In the genomic region with DNA sequence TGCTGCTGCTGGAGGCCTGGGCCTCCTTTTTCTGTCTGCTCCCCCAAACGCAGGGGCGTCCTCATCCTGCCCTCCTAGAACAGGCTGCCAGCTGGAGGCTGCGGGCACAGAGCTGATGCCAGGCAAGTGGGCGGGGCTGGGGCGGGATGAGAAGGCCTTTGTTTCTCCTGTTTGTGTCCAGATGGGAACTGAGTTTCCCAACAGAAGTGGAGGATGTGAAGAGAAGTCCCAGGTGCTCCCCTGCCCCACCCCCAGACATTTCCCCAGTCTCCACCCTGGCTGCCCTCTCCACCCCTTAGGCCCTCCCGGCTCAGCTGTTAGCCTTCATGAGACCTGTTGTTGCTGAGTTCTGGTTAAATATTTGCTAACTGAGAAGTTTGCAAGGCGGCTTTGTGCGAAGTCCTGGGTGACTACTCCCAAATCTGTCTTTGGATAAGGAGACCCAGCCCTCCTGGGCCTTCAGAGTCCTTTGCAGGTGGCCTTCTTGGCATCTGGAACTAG, we compare ENCODE assay signal across 9 mouse cellular contexts. TPM values are rescaled to one million over a fixed set of nuclear protein-coding genes. Genes with fewer than 3 reads are reported as not detected.
A peak's percentile ranks its signal among the peaks of the same experiment; 100 is the strongest.
DNase-seq lines count a peak whose midpoint lies in the region; ATAC-seq and TF ChIP-seq lines count a peak whose summit lies in the region.
"Had no signal": no experiment of that assay in that cellular context is flagged by ENCODE, and none has a peak within 500 bp of the region (broad histone marks: within the 10 kb centered on the region; RNA-seq: fewer than 3 reads in every experiment).

No protein-coding gene starts in this region.

- H3K27ac ChIP-seq in forebrain, embryonic 10.5 days: peak overlapping the region; percentile 48
- H3K27ac ChIP-seq in forebrain, embryonic 11.5 days (ENCODE audit: low read depth, low read length): no peak overlapping the region
- peak overlapping the region; percentile 53 for H3K27ac ChIP-seq in kidney, adult 2 months (ENCODE audit: insufficient read depth, low read depth, low read length)

- H3K27me3 ChIP-seq in forebrain, embryonic 10.5 days (ENCODE audit: poor library complexity, severe bottlenecking): no peaks in the 10 kb centered on the region
- H3K27me3 ChIP-seq in forebrain, embryonic 11.5 days (ENCODE audit: control insufficient read depth, insufficient read depth, low read length): no peaks in the 10 kb centered on the region
- H3K27me3 ChIP-seq in kidney, adult 2 months (replicated peaks; ENCODE audit: control insufficient read depth, insufficient read depth, low read length): no peaks in the 10 kb centered on the region

- H3K4me1 ChIP-seq in forebrain, embryonic 10.5 days: peaks cover 42% of the 10 kb centered on the region
- peaks cover 13% of the 10 kb centered on the region; the same call in 1 of the 2 replicates for H3K4me1 ChIP-seq in forebrain, embryonic 11.5 days (replicated peaks; ENCODE audit: control insufficient read depth, insufficient read depth, low read length)
- H3K4me1 ChIP-seq in kidney, adult 2 months (ENCODE audit: control insufficient read depth, insufficient read depth, low read length): peaks cover 30% of the 10 kb centered on the region

- H3K4me2 ChIP-seq in forebrain, embryonic 11.5 days (ENCODE audit: low read depth, low read length, severe bottlenecking): no peak overlapping the region

- TF ChIP-seq CTCF in kidney, adult 2 months (conservative IDR thresholded peaks at IDR 0.05; ENCODE audit: insufficient read depth, insufficient read length, low read depth, low read length): no peak

- no peak for DNase-seq in forebrain, embryonic 10.5 days (ENCODE audit: extremely low spot score, low spot score)
- no peak for DNase-seq in forebrain, embryonic 11.5 days (ENCODE audit: low spot score)
- peak; percentile 83 for DNase-seq in brain, adult 2 months (ENCODE audit: low read depth, low spot score)
- peak; percentile 76 for DNase-seq in kidney, adult 2 months
- peak; percentile 47 to 69 for DNase-seq in lung, postnatal 4 days
- DNase-seq in urinary bladder, postnatal 25 days (ENCODE audit: low spot score): no peak
- DNase-seq in layer of hippocampus, adult 11-12 months (ENCODE audit: low spot score): no peak
- DNase-seq in adrenal gland, adult (ENCODE audit: inconsistent age in 2 of 2, low spot score in 1 of 2): no peak

- H3K9me3 ChIP-seq in forebrain, embryonic 10.5 days: no peaks in the 10 kb centered on the region
- H3K9me3 ChIP-seq in forebrain, embryonic 11.5 days (ENCODE audit: control insufficient read depth, low read length): no peaks in the 10 kb centered on the region

- ATAC-seq in forebrain, embryonic 11.5 days (replicated peaks; ENCODE audit: low FRiP score): no peak

- 51% methylated on average over 8 of the region's 8 CpGs for WGBS in forebrain, embryonic 10.5 days
- 43% methylated on average over 7 of the region's 8 CpGs for WGBS in forebrain, embryonic 11.5 days
- WGBS in kidney, adult 2 months: 22% methylated on average over 8 of the region's 8 CpGs

- no peak for TF ChIP-seq POLR2A in kidney, adult 2 months (IDR thresholded peaks at IDR 0.05; ENCODE audit: low read depth, low read length)

- H3K9ac ChIP-seq in forebrain, embryonic 11.5 days (ENCODE audit: low read length): no peak overlapping the region

- peaks cover 9% of the 10 kb centered on the region; the same call in 1 of the 2 replicates for H3K36me3 ChIP-seq in forebrain, embryonic 10.5 days (replicated peaks)
- H3K36me3 ChIP-seq in forebrain, embryonic 11.5 days (ENCODE audit: control insufficient read depth, insufficient read depth, low read length): no peaks in the 10 kb centered on the region
- no peaks in the 10 kb centered on the region for H3K36me3 ChIP-seq in kidney, adult 2 months (ENCODE audit: control insufficient read depth, insufficient read depth, low read length)

- no peak overlapping the region for H3K4me3 ChIP-seq in forebrain, embryonic 10.5 days
- H3K4me3 ChIP-seq in forebrain, embryonic 11.5 days (ENCODE audit: low read depth, low read length): no peak overlapping the region
- no peak overlapping the region for H3K4me3 ChIP-seq in kidney, adult 2 months (ENCODE audit: insufficient read depth, low read depth, low read length)
- H3K4me3 ChIP-seq: erythroblast, embryonic 14.5 days had no signal

RNA-seq across cellular contexts. Expression of gene Fam129b, which starts 19.7 kb away (rescaled TPM):
- 22.8 and 25.3 TPM in 2 replicates for polyA plus RNA-seq in forebrain, embryonic 10.5 days (2016; fragmentation: Nextera tagmentation; extraction: Ambion mirVana)
- polyA plus RNA-seq in forebrain, embryonic 11.5 days (2014; fragmentation: Nextera tagmentation; extraction: Ambion mirVana): 13.8 and 15.4 TPM in 2 replicates
- 32.3 and 33.4 TPM in 2 replicates for polyA plus RNA-seq in kidney, adult 2 months (2012; rRNA removed)

RNA-seq across cellular contexts. Expression of gene Stxbp1, which starts 48.6 kb away (rescaled TPM):
- 18.7 and 20.8 TPM in 2 replicates for polyA plus RNA-seq in forebrain, embryonic 10.5 days (2016; fragmentation: Nextera tagmentation; extraction: Ambion mirVana)
- polyA plus RNA-seq in forebrain, embryonic 11.5 days (2014; fragmentation: Nextera tagmentation; extraction: Ambion mirVana): 44.0 and 44.6 TPM in 2 replicates
- polyA plus RNA-seq in kidney, adult 2 months (2012; rRNA removed): 10.2 and 13.2 TPM in 2 replicates

Comparison
In these comparisons a context has a peak if more than half of its experiments do, and no peak if none do; other contexts are left out.
1. DNase-seq: peak in brain, adult 2 months (single experiment), kidney, adult 2 months (single experiment) and lung, postnatal 4 days (2 of 2); none in forebrain, embryonic 10.5 days (single experiment), forebrain, embryonic 11.5 days (single experiment), urinary bladder, postnatal 25 days (single experiment), layer of hippocampus, adult 11-12 months (single experiment) and adrenal gland, adult (0 of 2).